Mouse (Mus musculus) lung, postnatal 0 days (tissue): ENCODE measurements around the gene Ppp4r3a.

Experiments used
- CTCF ChIP-seq: IDR thresholded peaks from 2 replicates; pipeline ENCODE4 v1.5.1; 2016; ENCODE audit warnings: antibody characterized with exemption, mild to moderate bottlenecking
- EP300 ChIP-seq: IDR thresholded peaks from 2 replicates; pipeline ENCODE4 v1.6.1; 2016; ENCODE audit warnings: antibody characterized with exemption, mild to moderate bottlenecking, control low read depth

DNA sequence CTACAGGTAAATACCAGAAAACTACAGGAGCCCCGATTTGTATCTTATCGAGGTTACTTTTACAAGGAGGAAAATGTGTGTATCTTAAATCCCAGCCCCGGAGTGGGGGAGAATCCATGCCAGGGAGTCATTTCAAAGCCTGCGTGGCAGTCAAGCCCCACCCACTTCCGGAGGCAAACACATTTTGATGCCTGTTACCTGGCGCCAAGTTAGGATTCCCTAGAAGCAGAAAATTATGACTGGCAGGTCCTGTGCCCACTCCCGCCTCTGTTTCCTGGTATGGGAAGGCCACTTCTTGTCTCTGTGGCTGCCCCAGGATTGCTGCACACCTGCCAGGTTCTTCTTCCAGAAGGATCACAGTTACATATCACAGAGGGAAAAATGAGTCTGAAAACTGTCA lies 57.0 kb downstream of the Ppp4r3a start:
- TF ChIP-seq EP300 (no peak), CTCF (no peak)
